Mouse (Mus musculus) large intestine, adult 2 months (tissue): ENCODE results near the gene Olfr1129. TPM values are rescaled to one million over a fixed set of nuclear protein-coding genes. Genes with fewer than 3 reads are reported as not detected.
"Not testable (repeated sequence)": the region's sequence is repeated elsewhere in the genome, so short reads cannot be mapped to it uniquely, and the experiment has no call there.

ENCODE experiments used
- DNase-seq: peaks from one replicate; pipeline ENCODE4 v3.0.0-alpha.2; 2012; ENCODE audit warnings: low read depth, low spot score
- WGBS: fragments of 180-500 bp; shearing (Covaris S2); methylation state at CpG from one replicate; pipeline ENCODE4 v1.1.7; 2018; 5-methylcytosine and 5-hydroxymethylcytosine counted together
- polyA plus RNA-seq: library from polyadenylated mRNA; depleted of rRNA; stranded (reverse); fragments of >200 nt; gene quantifications from 2 replicates; pipeline ENCODE4 v1.2.3, GENCODE M21; 2012; rRNA removed

Olfr1129 gene
- not detected in 2 replicates for polyA plus RNA-seq

DNA sequence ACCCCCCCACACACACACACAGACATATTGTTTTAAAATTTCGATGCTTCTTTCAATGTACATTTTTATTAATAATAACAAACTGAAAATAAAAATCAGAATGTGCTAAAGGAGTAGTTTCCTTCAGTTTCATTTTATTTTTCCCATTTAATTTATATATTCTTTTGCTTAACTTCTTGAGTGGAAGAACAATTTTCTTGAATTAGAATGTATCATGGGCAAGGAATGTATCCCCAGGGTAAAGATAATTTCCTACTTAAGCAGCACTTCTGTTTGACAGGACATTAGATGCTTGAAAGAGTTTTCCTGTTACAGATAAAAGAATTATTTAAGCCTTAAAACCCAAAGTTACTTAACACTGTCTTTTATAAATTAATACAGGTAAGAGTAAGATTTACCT, at the start of gene Olfr1129:
Olfr1129 (plus strand) TSS at position 301 of the 400 bp plus-strand sequence.
- DNase-seq = not testable (repeated sequence)
- WGBS = 52% methylated on average over 1 of the region's 1 CpGs

DNA sequence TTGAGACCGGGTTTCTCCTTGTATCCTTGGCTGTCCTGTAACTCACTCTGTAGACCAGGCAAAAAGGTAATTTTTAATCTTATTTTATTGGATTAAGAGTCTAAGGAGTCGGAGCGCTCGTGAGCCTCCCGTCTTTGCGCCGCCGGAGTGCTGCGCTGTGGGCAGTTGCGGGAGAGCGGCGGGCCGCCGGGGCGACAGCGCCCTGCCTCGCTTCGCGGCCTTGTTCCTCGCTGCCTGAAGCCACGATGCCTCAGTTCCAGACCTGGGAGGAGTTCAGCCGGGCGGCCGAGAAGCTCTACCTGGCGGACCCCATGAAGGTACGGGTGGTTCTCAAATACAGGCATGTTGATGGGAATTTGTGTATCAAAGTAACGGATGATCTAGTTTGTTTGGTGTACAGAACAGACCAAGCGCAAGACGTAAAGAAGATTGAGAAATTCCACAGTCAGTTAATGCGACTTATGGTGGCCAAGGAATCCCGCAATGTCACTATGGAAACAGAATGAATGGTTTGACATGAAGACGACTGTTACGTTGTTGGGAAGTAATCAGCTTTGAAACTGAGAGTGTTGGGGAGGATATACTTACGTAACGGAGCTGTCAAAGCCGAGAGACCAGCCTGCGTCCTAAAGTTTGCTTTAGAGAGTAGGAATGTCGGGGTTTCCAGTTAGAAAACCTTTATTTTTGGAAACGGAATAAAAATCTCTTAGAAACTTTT, 47.6 kb upstream of the Olfr1129 start:
- not testable (repeated sequence) for DNase-seq
- 40% methylated on average over 39 of the region's 39 CpGs for WGBS

DNA sequence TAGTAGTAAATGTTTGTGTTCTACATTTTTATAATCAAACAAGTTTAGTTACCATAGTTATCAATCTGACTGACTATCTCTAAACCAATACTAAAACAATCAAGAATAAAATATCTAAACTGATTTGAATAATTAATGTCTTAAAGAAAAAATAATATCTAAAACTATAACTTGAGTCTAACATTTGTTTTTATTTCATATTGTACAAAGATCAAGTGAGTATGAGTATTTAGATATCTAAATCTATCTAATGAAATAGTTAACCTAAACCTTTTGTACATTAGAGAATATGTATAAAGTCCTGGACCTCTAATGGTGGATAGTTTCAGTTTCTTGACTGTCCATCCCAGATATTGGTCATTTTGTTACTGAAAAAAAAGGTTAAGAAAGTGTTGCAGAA, 42.2 kb upstream of the Olfr1129 start, which contains the start of gene Olfr153:
Olfr153 (plus strand) TSS at position 301 of the 400 bp plus-strand sequence.
- no peak for DNase-seq

DNA sequence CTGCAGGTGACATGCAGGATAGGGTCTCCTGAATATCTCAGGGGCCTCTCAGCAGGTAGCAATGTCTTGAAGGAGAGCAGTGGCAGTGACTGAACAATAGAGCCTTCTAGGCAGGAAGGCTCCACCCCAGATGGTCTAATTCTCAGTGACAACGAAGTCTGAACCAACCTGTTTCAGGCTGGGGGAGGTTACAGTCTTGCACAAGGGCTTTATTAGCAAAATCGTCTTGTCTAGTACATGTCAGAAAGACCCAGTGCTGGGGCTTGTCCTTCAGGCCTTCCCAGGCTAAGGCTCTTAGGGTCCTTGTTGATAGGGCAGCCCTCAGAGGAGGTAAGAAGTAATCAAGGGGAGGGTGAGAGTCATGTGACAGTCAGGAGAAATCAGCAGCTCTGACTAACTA, 38.9 kb upstream of the Olfr1129 start:
- 54% methylated on average over 2 of the region's 2 CpGs for WGBS
- DNase-seq = no peak

DNA sequence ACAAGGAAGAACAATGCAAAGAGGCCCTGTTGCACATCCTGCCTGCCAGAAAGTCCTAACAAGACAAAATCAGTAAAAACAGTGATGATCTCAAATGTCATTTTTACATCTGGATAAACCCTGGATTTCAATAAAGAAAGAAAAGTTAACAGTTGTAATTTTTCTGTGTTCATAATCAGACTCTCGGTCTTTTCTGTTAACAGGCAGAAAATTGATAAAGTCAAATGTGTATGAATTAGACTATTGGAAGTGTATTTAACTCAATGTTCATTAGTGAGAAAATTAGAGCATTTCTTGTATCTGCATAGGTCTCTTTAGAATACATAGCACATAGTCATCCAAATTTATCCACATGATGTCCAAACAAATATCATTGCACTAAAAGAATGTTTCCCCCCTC, 28.3 kb upstream of the Olfr1129 start, which contains the start of gene Olfr1128:
Olfr1128 (minus strand) TSS at position 101 of the 400 bp plus-strand sequence.
- no peak for DNase-seq
- WGBS = 70% methylated on average over 1 of the region's 1 CpGs

DNA sequence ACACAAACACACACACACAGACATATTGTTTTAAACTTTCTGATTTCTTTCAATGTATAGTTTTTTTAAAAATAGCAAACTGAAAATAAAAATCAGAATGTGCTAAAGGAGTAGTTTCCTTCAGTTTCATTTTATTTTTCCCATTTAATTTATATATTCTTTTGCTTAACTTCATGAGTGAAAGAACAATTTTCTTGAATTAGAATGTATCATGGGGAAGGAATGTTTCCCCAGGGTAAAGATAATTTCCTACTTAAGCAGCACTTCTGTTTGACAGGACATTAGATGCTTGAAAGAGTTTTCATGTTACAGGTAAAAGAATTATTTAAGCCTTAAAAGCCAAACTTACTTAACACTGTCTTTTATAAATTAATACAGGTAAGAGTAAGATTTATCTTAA, 32.2 kb downstream of the Olfr1129 start, which contains the start of gene Olfr1130:
Olfr1130 (plus strand) TSS at position 301 of the 400 bp plus-strand sequence.
- not testable (repeated sequence) for DNase-seq

DNA sequence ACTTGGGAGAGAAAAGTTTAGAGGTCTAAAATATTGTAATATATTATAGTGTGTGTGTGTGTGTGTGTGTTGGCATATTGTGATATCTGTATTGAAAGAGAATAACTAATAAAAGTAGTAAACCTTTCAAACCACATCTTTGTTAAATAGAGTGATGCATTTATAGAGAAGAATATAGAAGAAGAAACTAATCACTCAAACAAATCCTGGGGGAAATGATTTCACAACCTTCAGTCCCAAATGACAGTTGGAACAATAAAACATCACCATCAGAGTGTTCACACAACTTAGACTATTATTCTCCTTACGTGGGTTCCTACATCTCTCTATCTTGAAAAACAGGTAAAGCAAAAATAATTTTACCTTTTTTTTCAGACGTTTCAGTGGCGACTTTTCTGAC, 53.1 kb downstream of the Olfr1129 start, which contains the start of gene Olfr1131:
Olfr1131 (plus strand) TSS at position 301 of the 400 bp plus-strand sequence.
- 55% methylated on average over 3 of the region's 3 CpGs for WGBS
- DNase-seq = no peak

Other genes with a start within 250 kb of the Olfr1129 start
- not detected in 2 replicates for gene Olfr1120, start 219.1 kb upstream of the Olfr1129 start, polyA plus RNA-seq
- not detected in 2 replicates for gene Olfr1121, start 204.0 kb upstream of the Olfr1129 start, polyA plus RNA-seq
- gene Olfr1122, start 188.1 kb upstream of the Olfr1129 start, polyA plus RNA-seq = not detected in 2 replicates
- gene Olfr1123, start 157.3 kb upstream of the Olfr1129 start, polyA plus RNA-seq = not detected in 2 replicates
- not detected in 2 replicates for gene Olfr1124, start 143.6 kb upstream of the Olfr1129 start, polyA plus RNA-seq
- gene Olfr1126, start 119.9 kb upstream of the Olfr1129 start, polyA plus RNA-seq = not detected in 2 replicates
- gene Pramel7, start 76.8 kb upstream of the Olfr1129 start, polyA plus RNA-seq = not detected in 2 replicates
- not detected in 2 replicates for gene Pramel6, start 67.3 kb upstream of the Olfr1129 start, polyA plus RNA-seq
- not detected in 2 replicates for gene Olfr153, start 42.1 kb upstream of the Olfr1129 start, polyA plus RNA-seq
- gene Olfr1128, start 28.4 kb upstream of the Olfr1129 start, polyA plus RNA-seq = not detected in 2 replicates
- not detected in 2 replicates for gene Olfr1130, start 32.3 kb downstream of the Olfr1129 start, polyA plus RNA-seq
- not detected in 2 replicates for gene Olfr1131, start 53.2 kb downstream of the Olfr1129 start, polyA plus RNA-seq
- not detected in 2 replicates for gene Olfr1132, start 63.6 kb downstream of the Olfr1129 start, polyA plus RNA-seq
- gene Olfr1133, start 73.5 kb downstream of the Olfr1129 start, polyA plus RNA-seq = not detected in 2 replicates
- gene Olfr1134, start 84.6 kb downstream of the Olfr1129 start, polyA plus RNA-seq = not detected in 2 replicates
- gene Olfr1135, start 99.8 kb downstream of the Olfr1129 start, polyA plus RNA-seq = not detected in 2 replicates
- gene Olfr1136, start 120.0 kb downstream of the Olfr1129 start, polyA plus RNA-seq = not detected in 2 replicates
- gene Olfr1137, start 139.3 kb downstream of the Olfr1129 start, polyA plus RNA-seq = not detected in 2 replicates
- gene Olfr1138, start 166.1 kb downstream of the Olfr1129 start, polyA plus RNA-seq = not detected in 2 replicates
- not detected in 2 replicates for gene Olfr1140, start 169.8 kb downstream of the Olfr1129 start, polyA plus RNA-seq
- not detected in 2 replicates for gene Olfr1141, start 180.1 kb downstream of the Olfr1129 start, polyA plus RNA-seq
- gene Olfr152, start 205.6 kb downstream of the Olfr1129 start, polyA plus RNA-seq = not detected in 2 replicates
- gene Olfr1143, start 226.7 kb downstream of the Olfr1129 start, polyA plus RNA-seq = not detected in 2 replicates
- gene Olfr1145, start 235.9 kb downstream of the Olfr1129 start, polyA plus RNA-seq = not detected in 2 replicates